Mouse (Mus musculus): ENCODE measurements at regions not wholly inside any gene's neighbourhood (a gene's known extent, or its start where the extent isn't known, plus 50 kb on each side); places are given as distances from the start of the nearest gene placed in this dataset.

- WGBS, result 95% methylated on average over 5 of the region's 5 CpGs
- no peak for DNase-seq (ENCODE audit: low read depth, low spot score)
Measured at GRCm38 (mm10) chr4:83985451-83985850, 460.1 kb downstream of the Ccdc171 start.

DNA sequence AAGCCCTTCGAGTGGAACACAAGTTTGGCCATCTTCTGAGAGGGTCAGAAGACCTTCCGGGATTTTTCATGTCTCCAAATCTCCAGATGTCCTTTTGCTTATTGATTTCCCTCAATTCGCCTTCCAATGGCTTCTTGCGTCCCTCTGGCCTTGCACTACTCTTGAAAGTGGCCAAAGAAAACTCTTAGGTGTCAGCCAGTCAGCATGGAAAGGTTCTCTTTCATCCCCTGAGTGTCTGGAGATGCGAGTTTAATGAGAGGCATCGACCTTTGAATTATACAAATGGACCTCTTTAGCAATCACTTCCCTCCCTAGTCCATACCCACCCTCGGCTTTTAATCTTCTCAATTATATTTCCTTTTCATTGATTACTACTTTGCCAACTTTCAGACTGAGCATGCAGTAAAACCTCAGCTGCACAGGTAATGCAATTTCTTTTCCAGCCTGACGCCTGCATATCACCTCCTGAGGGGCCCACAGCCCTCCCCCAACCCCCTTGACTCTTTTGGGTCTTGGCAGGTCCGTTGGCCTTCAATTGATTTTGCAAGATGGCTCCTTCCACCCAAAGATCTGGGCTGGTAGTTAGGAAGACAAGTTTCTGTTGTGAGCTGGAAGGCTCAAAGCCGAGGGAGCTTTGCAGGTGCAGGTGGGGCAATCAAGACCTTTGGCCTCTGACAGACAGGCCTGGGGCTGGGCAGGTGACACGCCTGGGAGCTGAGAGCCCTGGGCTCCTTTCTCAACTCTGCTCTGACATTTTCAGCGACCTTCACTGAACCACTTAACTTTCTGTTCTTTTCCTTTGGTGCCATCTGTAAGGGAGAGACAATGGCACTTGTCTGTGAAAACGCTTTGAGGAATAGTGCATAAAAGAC lies 461.8 kb downstream of the Ccdc171 start:
- DNase-seq (ENCODE audit: low read depth, low spot score), result no peak
- 60% methylated on average over 13 of the region's 13 CpGs for WGBS

DNA sequence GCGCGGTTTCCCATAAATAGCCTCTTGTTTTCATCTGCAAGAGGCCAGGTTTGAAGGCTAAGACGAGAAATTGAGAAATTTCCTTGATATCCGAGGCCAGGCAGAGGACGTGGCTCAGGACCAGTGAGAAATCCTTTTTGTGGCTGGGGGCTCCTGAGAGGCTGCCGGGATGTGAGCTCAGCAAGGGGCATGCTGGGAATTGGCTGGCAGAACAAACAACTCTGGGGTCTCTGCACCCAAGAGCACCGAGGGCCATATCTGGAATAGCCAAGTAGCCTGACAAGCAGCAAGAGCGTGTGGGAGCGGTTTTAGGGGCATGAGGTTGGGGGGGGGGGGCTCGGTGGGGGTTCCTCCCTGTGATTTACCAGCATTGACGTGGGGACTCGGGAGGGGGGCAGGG lies 462.5 kb downstream of the Ccdc171 start:
- 55% methylated on average over 12 of the region's 12 CpGs for WGBS
- no peak for DNase-seq (ENCODE audit: low read depth, low spot score)

DNA sequence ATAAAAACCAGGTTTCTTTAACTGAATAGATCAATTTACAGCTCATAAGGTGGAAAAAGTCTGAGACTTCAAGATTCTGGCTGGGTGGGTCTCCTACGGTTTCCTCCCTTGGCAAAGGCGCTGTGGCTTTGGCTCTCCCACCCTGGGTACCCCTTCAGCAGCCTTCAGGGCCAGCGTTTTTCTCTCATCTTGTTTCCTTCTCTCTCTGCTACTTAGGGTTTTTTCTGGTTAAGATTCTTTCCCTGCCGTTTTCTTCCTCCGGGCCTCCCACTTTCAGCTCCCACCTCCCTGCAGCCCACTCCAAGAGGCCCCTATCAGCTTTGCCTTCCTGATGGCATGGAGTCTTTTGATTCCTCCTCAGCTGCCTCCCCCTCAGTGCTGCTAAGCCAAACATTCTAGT lies 463.0 kb downstream of the Ccdc171 start:
- 51% methylated on average over 5 of the region's 5 CpGs for WGBS
- DNase-seq (ENCODE audit: low read depth, low spot score), result no peak

DNA sequence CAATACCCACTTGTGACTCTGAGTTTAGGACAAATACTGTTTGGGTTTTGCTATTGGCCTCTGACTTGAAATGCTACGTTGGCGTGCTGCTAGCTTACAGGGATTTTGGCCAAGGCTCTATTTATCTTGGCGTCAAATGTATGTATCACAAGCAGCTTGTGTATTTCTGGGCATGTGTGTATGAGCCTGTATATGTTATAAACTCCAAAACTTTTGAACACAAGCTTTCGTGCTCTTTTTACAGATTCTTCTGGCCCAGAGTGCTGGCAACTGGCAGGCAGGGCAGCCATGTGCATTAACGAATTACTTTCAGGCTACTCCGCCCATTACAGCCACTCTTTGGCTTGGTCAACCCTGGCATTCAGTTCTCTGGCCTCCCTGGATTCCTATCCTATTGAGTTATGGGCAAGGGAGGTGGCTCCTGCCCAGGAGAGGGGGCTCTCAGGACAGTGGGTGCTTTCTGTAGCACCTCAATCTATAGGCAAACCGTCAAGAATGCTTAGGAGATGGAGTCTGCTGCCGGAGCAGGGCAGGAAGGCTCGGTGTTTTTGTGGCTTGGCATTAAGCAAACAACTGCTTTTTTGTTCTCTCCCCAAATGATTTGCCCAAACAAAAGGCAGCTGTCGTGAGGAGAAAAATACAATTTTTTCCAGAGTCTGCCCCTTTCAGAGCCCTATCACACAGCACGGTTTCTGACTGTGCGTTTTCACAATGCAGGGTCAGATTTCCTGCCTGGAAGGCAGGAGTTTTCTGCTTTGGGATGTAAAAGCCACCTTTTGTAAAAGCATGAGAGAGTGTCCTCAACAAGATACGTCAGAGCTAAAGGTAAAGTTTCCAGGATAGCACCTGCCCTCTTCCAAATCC lies 465.0 kb downstream of the Ccdc171 start:
- DNase-seq (ENCODE audit: low read depth, low spot score), result no peak
- 67% methylated on average over 13 of the region's 13 CpGs for WGBS

DNA sequence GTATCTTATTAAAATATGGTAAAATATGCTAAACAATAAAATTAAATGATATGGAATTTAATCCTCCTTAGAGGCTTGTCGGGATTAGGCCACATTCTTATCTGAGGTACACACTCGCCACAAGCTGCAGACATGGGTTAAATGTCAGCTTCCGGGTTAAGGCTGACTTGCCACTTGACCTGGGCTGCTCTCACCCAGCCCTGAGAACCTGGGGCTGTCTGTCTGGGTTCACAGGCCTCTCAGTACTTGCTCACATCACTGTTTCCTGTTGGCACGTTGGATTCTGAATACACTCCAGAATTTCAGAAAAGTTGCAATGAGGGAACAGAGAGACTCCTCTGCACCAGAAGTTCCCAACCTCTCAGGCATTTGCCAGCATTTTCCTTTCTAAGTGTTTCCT lies 465.9 kb downstream of the Ccdc171 start:
- no peak for DNase-seq (ENCODE audit: low read depth, low spot score)
- 57% methylated on average over 4 of the region's 4 CpGs for WGBS

DNA sequence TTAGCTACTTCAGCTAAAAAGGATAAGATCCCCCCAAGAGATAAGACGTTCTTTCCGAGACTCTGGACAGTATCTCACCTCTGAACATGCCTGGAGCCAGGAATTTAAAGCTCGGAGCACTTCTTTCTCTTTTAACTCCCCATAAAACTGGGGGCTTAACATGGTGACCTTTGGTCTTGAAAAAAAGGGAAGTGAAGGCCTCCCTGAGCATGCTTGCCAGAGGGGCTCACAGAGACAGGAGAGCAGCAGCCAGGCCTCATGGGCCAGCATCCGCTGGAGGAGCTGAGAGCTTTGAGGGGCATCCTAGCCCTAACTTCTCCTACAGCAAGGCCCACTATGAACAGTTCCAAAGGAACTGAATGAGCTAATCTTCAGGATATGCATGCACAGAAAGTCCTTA lies 471.7 kb downstream of the Ccdc171 start:
- WGBS, result 52% methylated on average over 4 of the region's 4 CpGs
- DNase-seq (ENCODE audit: low read depth, low spot score), result no peak

- 78% methylated on average over 7 of the region's 7 CpGs for WGBS
- no peak for DNase-seq (ENCODE audit: low read depth, low spot score)
Measured at GRCm38 (mm10) chr4:84001645-84002044, 476.3 kb downstream of the Ccdc171 start.

- no peak for DNase-seq (ENCODE audit: low read depth, low spot score)
- 82% methylated on average over 7 of the region's 7 CpGs for WGBS
Measured at GRCm38 (mm10) chr4:84004055-84004778, 478.9 kb downstream of the Ccdc171 start.

GRCm38 (mm10) chr4:84004786-84005382 lies 479.5 kb downstream of the Ccdc171 start:
- 51% methylated on average over 10 of the region's 10 CpGs for WGBS
- no peak for DNase-seq (ENCODE audit: low read depth, low spot score)

GRCm38 (mm10) chr4:84011941-84012340 lies 486.6 kb downstream of the Ccdc171 start:
- 83% methylated on average over 6 of the region's 6 CpGs for WGBS
- DNase-seq (ENCODE audit: low read depth, low spot score), result no peak

- WGBS, result 79% methylated on average over 4 of the region's 4 CpGs
- DNase-seq (ENCODE audit: low read depth, low spot score), result no peak
Measured at GRCm38 (mm10) chr4:84015139-84015538, 489.8 kb downstream of the Ccdc171 start.

DNA sequence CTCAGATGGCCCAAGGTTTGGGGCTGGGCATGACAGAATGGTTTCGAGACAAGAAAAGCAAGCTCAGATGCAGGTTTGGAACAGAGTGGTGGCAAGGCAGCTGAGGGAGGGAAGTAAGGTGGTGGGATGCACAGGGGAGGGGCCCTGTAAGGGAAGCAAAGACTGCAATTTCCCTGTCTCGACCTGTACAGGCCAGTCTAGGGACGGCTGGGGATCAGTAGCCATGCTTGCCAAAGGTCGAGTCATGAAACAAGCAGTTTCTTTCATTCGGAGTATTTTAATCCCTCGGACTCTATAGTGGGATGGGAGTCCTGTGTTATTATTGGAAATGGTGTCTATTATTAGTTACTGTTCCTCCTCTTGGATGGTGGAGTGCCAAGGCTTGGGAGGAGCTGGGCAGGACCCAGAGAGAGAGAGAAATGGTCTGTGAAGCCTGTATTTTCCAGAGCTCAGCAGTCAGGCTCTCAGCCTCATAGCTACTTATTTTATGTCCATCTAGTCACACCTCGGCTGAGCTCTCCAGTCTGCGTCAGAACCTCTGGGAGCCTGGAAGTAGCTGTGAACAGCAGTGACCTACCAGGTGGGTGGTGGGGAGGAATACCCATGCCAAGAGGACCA lies 490.3 kb downstream of the Ccdc171 start:
- no peak for DNase-seq (ENCODE audit: low read depth, low spot score)
- 61% methylated on average over 8 of the region's 8 CpGs for WGBS

DNA sequence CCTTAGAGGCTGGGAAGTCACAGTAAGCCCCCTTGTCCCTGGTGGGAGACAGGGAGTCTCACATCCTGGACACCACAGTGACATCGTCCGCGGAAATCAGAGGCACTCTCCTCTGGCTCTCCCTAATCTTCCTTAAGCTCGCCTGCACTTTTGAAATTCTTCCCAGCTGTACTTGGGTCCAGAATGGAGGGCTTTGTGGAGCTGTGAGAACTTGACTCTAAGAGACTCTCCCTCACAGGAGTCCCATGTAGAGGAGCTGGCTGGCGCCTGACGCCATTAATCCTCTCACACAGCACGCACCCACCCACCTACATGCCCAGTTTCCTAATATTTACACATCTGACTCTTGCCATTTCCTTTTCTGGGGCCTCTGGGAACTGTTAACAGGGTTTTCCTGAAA lies 492.8 kb downstream of the Ccdc171 start:
- no peak for DNase-seq (ENCODE audit: low read depth, low spot score)
- WGBS, result 74% methylated on average over 7 of the region's 7 CpGs

DNA sequence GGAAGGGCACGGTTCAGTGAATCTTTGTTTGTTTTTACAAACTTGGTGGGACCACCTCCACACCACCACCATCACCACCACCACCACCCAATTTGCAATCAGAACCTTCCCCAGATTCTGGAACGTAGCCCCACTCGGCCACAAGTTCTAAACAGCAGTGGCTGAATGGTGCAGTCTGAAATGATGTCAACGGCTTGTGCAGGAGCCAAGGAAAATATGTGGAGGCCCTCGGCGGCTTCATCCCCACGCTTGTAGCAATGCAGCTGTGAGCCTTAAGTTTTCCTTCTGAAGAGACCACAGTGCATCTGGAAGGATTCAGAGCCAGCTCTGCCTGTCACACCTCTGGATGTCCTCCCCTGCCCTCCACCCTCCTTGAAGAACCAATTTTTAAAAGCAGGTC lies 493.4 kb downstream of the Ccdc171 start:
- 64% methylated on average over 7 of the region's 7 CpGs for WGBS

GRCm38 (mm10) chr4:84019500-84020255 lies 494.3 kb downstream of the Ccdc171 start:
- no peak for DNase-seq (ENCODE audit: low read depth, low spot score)
- WGBS, result 62% methylated on average over 14 of the region's 14 CpGs

More for the DNA sequence above, 493.4 kb downstream of the Ccdc171 start:
- DNase-seq (ENCODE audit: low read depth, low spot score), result no peak

DNA sequence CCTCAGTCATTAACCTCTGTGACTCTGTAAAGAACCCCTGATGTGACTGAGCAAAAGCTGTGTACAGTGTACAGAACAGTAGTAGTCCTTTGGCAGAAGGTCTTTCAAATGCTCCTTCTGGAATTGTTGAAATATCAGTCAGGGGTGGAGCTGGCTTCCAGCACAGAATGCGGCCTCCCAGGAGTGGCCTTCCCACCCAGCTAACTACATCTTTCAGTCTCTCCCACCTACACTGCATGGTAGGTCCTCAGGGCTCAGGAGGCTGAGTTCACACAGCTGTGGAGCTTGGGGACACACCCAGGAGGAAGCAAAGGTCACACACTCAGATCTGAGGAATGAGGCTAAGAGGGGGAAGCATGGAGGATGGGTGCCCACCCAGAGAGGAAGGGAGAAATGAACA lies 495.3 kb downstream of the Ccdc171 start:
- 38% methylated on average over 1 of the region's 1 CpGs for WGBS
- no peak for DNase-seq (ENCODE audit: low read depth, low spot score)

DNA sequence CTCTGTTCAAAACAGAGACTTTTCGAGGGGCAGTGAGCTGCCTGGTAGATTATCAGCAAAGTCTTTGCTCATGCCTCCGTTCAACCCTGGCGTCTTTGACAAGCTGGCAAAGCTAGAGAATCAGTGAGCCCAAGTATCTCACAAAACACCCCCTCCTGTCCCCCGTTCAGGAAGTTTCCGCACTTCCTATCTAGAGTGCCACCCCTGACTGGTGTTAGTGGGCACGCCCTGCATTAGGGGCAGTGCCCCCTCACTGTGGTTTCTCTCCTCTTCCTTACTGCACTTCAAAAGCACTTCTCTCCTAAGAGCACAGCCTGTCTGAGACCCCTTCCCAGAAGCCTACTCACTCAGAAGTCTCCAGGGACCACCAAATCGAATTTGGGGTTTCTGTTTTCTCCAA lies 497.0 kb downstream of the Ccdc171 start:
- no peak for DNase-seq (ENCODE audit: low read depth, low spot score)
- WGBS, result 82% methylated on average over 7 of the region's 7 CpGs

GRCm38 (mm10) chr4:84026144-84026543 lies 500.8 kb downstream of the Ccdc171 start:
- no peak for DNase-seq (ENCODE audit: low read depth, low spot score)
- WGBS, result 64% methylated on average over 8 of the region's 8 CpGs

All from large intestine, adult 2 months (tissue).